Mouse (Mus musculus) cerebellum, postnatal 14 days (tissue): Measurements from ENCODE around the gene Vmn2r37.
"Not testable (repeated sequence)": the region's sequence is repeated elsewhere in the genome, so short reads cannot be mapped to it uniquely, and the experiment has no call there.

Experiments
- DNase-seq, 2 experiments: peaks; one replicate each; pipeline ENCODE4 v3.0.0; 2021; ENCODE audit warnings: mixed read lengths in 2 of 2

Gene Vmn2r37

GRCm38 (mm10) chr7:9223553-9223952 is at the start of gene Vmn2r37:
Vmn2r37 (minus strand) TSS chr7:9223653.
- DNase-seq, result not testable (repeated sequence)
